Mouse (Mus musculus) forebrain, embryonic 12.5 days (tissue): ENCODE data around the gene Acad8. TPM values are rescaled to one million over a fixed set of nuclear protein-coding genes. Genes with fewer than 3 reads are reported as not detected.
A peak's percentile ranks its signal among the peaks of the same experiment; 100 is the strongest.

Experiments
- ATAC-seq: fragments of 200-750 bp; cut with Nextera tagmentation; 2 replicates; pipeline ENCODE4 v1.8.0; 2017; ENCODE audit warnings: moderate TSS enrichment; ENCODE audit not compliant: low FRiP score
- H3K27ac ChIP-seq: fragments of 300-500 bp; sonication (generic); 2 replicates; pipeline ENCODE4 v1.5.1; 2016; ENCODE audit warnings: mild to moderate bottlenecking
- H3K27me3 ChIP-seq: fragments of 300-500 bp; sonication (generic); 2 replicates; pipeline ENCODE4 v1.6.1; 2016; ENCODE audit warnings: mild to moderate bottlenecking
- H3K36me3 ChIP-seq: fragments of 300-500 bp; sonication (generic); replicated peaks from 2 replicates; pipeline ENCODE4 v1.6.1; 2016; ENCODE audit warnings: mild to moderate bottlenecking
- H3K4me1 ChIP-seq: fragments of 300-500 bp; sonication (generic); 2 replicates; pipeline ENCODE4 v1.6.1; 2016
- H3K4me2 ChIP-seq: fragments of 300-500 bp; sonication (generic); 2 replicates; pipeline ENCODE4 v1.6.1; 2016; ENCODE audit warnings: mild to moderate bottlenecking, moderate library complexity
- H3K4me3 ChIP-seq: fragments of 300-500 bp; sonication (generic); replicated peaks from 2 replicates; pipeline ENCODE4 v1.5.1; 2016; ENCODE audit warnings: mild to moderate bottlenecking
- H3K9ac ChIP-seq: fragments of 300-500 bp; sonication (generic); 2 replicates; pipeline ENCODE4 v1.6.1; 2016; ENCODE audit warnings: mild to moderate bottlenecking
- H3K9me3 ChIP-seq: fragments of 300-500 bp; sonication (generic); 2 replicates; pipeline ENCODE4 v1.6.1; 2016
- WGBS: fragments of 180-500 bp; shearing (Covaris S2); methylation state at CpG from one replicate; pipeline ENCODE4 v1.1.7; 2016; 5-methylcytosine and 5-hydroxymethylcytosine counted together
- polyA plus RNA-seq: library from polyadenylated mRNA; unstranded; fragments of >200 nt; fragmentation: Nextera tagmentation; extraction: Ambion mirVana; gene quantifications from 2 replicates; pipeline ENCODE4 v1.2.1, GENCODE M21; 2016

Acad8 gene
- polyA plus RNA-seq, 1 experiment from 2014 or later = 43.5 TPM

DNA sequence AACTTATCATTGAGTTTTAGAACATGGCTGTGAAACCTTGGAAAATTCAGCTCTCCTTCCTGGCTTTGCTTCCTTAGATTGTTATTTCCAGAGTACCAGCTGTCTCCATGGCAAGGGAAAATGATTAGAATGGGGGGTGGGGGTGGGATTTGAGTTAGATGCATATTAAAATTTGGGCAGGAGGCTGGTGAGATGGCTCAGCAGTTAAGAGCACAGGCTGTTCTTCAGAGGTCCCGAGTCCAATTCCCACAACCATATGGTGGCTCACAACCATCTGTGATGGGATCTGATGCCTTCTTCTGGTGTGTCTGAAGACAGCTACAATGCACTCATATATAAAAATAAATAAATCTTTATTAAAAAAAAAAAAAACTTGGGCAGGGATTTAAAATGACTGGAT is 6.6 kb upstream of the Acad8 start:
- peaks cover 80% of the 10 kb centered on the region for H3K36me3 ChIP-seq
- no peak overlapping the region for H3K4me2 ChIP-seq
- H3K27me3 ChIP-seq = no peaks in the 10 kb centered on the region
- ATAC-seq = no peak
- H3K9ac ChIP-seq = no peak overlapping the region
- peaks cover 6% of the 10 kb centered on the region for H3K4me1 ChIP-seq
- H3K9me3 ChIP-seq = no peaks in the 10 kb centered on the region
- no peak overlapping the region for H3K4me3 ChIP-seq
- 92% methylated on average over 1 of the region's 1 CpGs for WGBS
- no peak overlapping the region for H3K27ac ChIP-seq

DNA sequence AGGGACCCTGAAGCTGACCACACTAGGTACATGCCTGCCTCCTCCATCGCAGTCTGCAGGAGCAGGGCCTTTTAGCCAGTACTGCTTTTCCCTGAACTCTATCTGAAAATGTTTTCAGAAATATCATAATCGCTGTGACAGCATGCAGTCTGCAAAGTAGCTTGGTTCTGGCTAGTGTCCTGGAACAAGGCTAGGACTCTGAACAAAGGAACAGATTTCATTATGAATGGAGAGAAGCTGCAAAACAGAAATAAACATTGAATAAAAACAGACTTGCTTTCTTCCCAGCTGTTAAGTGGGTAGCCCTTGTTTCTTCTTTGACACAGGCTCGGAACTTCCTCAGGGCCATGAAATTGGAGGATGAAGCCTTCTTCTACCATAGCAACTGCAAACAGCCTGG is 5.9 kb upstream of the Acad8 start:
- Histone ChIP-seq H3K4me1 (peaks cover 13% of the 10 kb centered on the region), H3K27me3 (no peaks in the 10 kb centered on the region), H3K9ac (no peak overlapping the region), H3K36me3 (peaks cover 75% of the 10 kb centered on the region), H3K4me2 (no peak overlapping the region), H3K27ac (no peak overlapping the region), H3K4me3 (no peak overlapping the region), H3K9me3 (no peaks in the 10 kb centered on the region)
- ATAC-seq = no peak
- WGBS = 92% methylated on average over 3 of the region's 3 CpGs

DNA sequence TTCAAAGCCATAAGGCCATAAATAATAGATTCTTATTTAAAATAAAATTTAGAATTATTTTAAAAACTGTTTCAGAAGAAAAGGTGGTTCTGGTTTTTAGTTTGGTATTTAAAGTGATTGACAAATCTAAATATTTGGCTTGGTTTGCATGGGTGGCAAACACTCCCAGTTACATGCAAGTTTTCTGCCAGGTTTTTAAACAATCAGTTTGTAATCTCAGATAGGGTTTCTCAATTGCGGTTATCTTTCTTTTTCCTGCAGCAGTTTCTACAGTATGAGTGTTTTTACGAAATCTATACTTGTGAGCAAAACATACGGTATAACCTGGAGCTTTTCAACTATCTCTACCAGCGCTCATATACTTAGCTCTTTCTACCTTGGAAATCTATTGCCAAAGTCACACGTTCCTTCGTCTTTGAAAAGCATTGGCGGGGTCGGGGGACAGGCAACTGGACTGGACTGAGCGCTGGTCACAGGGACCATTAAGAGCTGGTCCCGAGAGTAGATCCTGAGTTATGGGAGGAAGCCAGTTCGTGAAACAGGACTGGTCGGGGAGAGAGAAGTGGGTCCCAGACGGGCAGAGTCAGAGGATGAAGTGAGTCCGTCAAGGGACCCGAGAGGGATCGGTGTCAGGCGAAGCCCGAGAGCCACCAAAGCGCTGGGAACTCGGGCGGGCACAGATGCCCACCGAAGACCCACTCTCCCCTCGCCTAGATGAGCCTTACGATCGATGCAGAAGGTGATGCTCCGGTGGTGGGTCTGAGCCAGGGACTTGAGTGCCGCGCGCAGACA is 501 bp downstream of the Acad8 start:
- no peaks in the 10 kb centered on the region for H3K9me3 ChIP-seq
- peaks cover 12% of the 10 kb centered on the region; the same call in 1 of the 2 replicates for H3K36me3 ChIP-seq
- peak overlapping the region; percentile 83 for H3K4me2 ChIP-seq
- 4% methylated on average over 29 of the region's 29 CpGs for WGBS
- no peaks in the 10 kb centered on the region for H3K27me3 ChIP-seq
- peak overlapping the region; percentile 70 for H3K9ac ChIP-seq
- ATAC-seq = peak; percentile 73
- peaks cover 23% of the 10 kb centered on the region for H3K4me1 ChIP-seq
- H3K4me3 ChIP-seq = peak overlapping the region; percentile 61
- H3K27ac ChIP-seq = peak overlapping the region; percentile 43; the same call in 1 of the 2 replicates

DNA sequence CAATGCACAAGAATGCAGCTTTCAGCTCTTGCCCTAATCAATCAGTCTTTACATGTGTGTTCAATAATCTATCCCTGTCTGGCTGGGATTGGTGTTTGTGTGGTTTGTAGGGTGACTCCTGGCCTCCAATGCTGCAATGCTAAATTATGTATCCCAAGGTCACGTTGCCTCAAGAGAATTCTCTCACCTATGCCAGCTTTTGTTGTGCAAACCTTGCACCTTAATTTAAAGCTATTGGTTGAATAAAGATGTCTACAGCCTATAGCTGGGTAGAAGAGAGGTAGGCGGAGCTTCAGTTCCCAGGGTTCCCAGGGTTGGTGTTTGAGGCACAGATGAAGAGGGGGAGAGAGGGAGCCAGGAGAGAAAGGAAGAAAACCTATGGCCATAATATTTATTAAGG is 1.9 kb downstream of the Acad8 start:
- Histone ChIP-seq H3K27me3 (no peaks in the 10 kb centered on the region), H3K36me3 (no peaks in the 10 kb centered on the region), H3K9ac (no peak overlapping the region), H3K4me1 (peaks cover 23% of the 10 kb centered on the region), H3K27ac (no peak overlapping the region), H3K4me3 (no peak overlapping the region), H3K4me2 (no peak overlapping the region), H3K9me3 (no peaks in the 10 kb centered on the region)
- 93% methylated on average over 2 of the region's 2 CpGs for WGBS
- no peak for ATAC-seq

DNA sequence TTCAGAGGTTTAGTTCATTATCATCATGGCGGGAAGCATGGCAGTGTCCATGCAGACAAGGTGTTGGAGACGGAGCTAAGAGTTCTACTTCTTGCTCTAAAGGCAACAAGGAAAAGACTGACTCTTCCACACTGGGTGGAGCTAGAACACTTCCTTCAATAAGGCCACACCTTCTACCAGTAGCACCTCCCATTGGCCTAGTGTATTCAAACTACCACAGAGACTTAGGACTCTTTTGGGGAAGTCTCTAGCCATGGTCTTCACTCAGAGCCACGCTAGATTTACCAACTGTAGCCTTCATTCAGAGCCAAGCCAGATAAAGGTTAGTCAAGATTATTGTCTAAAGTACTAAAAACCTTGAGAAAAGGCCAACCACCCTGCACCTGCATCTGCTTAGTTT is 2.3 kb downstream of the Acad8 start:
- Histone ChIP-seq H3K27me3 (no peaks in the 10 kb centered on the region), H3K9ac (no peak overlapping the region), H3K4me1 (peaks cover 23% of the 10 kb centered on the region), H3K4me3 (no peak overlapping the region), H3K27ac (no peak overlapping the region), H3K9me3 (no peaks in the 10 kb centered on the region), H3K36me3 (peaks cover 2% of the 10 kb centered on the region), H3K4me2 (no peak overlapping the region)
- 92% methylated on average over 3 of the region's 3 CpGs for WGBS
- ATAC-seq = no peak

DNA sequence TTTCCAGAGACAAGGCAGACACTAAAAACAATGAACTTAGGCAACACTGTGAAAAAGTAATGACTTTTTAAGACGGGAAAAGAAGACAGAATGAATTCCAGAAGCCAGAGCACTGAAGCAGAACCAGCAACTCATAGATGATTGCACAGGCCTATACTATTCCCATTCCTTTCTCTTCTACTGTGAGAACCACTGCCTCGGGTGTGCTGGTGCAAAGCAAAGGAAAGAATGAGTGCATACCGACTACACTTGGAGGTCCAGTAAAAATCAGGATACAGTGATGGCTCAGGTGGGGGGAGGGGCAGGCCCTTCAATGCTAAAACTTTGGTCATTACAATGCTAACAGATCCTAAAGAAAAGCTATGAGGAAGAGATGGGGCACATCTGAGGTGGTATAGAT is 5.5 kb downstream of the Acad8 start:
- Histone ChIP-seq H3K4me2 (no peak overlapping the region), H3K27me3 (no peaks in the 10 kb centered on the region), H3K9me3 (no peaks in the 10 kb centered on the region), H3K36me3 (peaks cover 33% of the 10 kb centered on the region), H3K4me3 (no peak overlapping the region), H3K4me1 (peaks cover 6% of the 10 kb centered on the region), H3K27ac (no peak overlapping the region), H3K9ac (no peak overlapping the region)
- no peak for ATAC-seq
- 88% methylated on average over 3 of the region's 3 CpGs for WGBS

DNA sequence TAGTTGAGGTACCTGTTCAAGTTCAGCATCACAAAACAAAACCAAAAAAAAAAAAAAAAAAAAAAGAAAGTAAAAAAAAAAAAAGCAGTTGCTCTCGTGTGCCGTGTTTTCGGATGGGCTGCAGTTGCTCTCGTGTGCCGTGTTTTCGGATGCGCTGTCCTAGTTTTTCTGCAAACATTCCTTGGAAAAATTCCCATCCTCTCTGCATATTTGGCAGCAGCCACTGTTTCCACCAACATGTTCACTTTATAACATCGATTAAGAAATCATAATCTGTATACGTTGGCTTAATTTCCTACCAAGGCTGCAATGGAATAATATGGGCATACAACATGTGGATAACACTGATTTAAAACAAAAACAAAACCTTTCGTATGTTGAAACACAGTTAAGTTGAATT is 6.2 kb downstream of the Acad8 start:
- Histone ChIP-seq H3K36me3 (peaks cover 39% of the 10 kb centered on the region), H3K9ac (no peak overlapping the region), H3K4me2 (no peak overlapping the region), H3K9me3 (no peaks in the 10 kb centered on the region), H3K27ac (no peak overlapping the region), H3K4me3 (no peak overlapping the region), H3K27me3 (no peaks in the 10 kb centered on the region), H3K4me1 (peaks cover 4% of the 10 kb centered on the region)
- no peak for ATAC-seq
- 91% methylated on average over 10 of the region's 10 CpGs for WGBS

DNA sequence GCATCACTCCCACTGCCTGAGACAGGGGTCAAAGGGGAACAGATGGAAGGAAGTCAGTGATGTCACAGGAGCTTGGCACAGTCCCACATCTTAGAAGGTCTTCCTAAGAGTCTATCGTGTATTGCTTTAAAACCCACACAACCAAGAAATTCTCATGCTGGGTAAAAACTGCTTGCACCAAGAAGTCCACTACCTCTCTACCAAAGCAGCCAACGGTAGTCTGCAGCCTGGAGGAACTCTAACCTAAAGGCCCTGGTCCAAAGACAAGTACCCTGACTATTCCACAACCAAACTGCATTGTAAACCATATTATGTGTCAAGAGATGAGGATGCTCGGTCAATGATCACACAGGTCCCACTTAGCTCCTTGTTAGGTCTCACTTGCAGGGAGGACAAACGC is 9.2 kb downstream of the Acad8 start:
- H3K27ac ChIP-seq = no peak overlapping the region
- ATAC-seq = no peak
- no peaks in the 10 kb centered on the region for H3K9me3 ChIP-seq
- H3K36me3 ChIP-seq = peaks cover 54% of the 10 kb centered on the region
- no peaks in the 10 kb centered on the region for H3K27me3 ChIP-seq
- H3K4me2 ChIP-seq = no peak overlapping the region
- 94% methylated on average over 4 of the region's 4 CpGs for WGBS
- no peak overlapping the region for H3K4me3 ChIP-seq
- no peak overlapping the region for H3K9ac ChIP-seq
- H3K4me1 ChIP-seq = no peaks in the 10 kb centered on the region

DNA sequence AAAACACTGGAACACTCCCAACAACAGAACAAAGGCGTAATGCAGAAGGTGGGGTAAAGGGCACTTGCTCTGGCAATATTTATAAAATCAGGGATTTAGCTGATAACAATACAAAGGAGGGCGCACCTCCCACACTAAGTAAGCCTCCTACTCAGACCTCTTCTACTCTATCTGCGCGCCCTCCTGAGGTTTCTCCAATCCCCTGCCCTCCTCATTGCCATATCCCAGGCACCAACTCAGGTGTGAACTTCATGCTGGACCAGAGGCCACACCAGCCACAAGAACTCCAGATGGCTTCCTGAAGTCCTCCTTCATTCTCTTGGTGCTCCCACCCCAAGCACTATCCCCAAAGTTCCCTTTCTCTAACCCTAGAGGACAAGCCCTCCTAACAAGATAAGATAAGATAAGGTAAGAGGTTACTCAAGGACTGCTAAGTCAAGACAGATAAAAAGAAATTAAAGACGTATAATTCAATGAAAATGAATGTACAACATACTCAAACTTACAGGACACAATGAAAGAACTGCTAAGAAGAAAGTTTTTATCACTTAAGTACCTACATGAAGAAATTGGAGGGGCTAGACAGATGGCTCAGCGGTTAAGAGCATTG is 13.6 kb downstream of the Acad8 start:
- H3K9ac ChIP-seq = no peak overlapping the region
- H3K36me3 ChIP-seq = peaks cover 63% of the 10 kb centered on the region
- WGBS = 98% methylated on average over 6 of the region's 6 CpGs
- H3K27me3 ChIP-seq = no peaks in the 10 kb centered on the region
- no peak overlapping the region for H3K27ac ChIP-seq
- no peaks in the 10 kb centered on the region for H3K9me3 ChIP-seq
- ATAC-seq = no peak
- no peaks in the 10 kb centered on the region for H3K4me1 ChIP-seq
- H3K4me3 ChIP-seq = no peak overlapping the region
- H3K4me2 ChIP-seq = no peak overlapping the region

DNA sequence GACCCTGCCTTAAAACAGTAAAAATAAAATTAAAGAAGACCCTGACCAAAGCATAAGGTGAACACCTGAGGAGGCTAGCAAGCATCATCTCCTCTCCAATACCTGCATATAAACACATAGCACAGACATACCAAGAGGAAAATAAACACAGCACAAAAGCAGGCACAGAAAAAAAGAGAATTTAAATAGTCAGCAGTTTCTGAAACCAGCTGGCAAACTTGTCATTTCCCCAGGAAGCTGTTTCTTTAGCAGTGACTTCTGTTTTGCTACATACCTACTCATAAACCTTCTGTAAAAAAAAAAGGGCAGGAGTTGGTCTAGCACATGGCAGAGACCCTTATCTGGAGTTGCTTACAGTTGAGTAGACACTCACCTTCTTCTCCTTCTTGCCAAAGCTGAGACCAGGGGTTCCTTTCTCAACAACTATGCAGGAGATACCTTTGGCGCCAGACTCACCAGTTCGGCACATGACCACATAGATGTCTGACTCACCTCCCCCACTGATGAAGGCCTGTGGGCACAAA is 14.2 kb downstream of the Acad8 start:
- Histone ChIP-seq H3K4me1 (no peaks in the 10 kb centered on the region), H3K9me3 (no peaks in the 10 kb centered on the region), H3K4me2 (no peak overlapping the region), H3K4me3 (no peak overlapping the region), H3K27ac (no peak overlapping the region), H3K9ac (no peak overlapping the region), H3K36me3 (peaks cover 61% of the 10 kb centered on the region), H3K27me3 (no peaks in the 10 kb centered on the region)
- WGBS = 93% methylated on average over 2 of the region's 2 CpGs
- no peak for ATAC-seq

DNA sequence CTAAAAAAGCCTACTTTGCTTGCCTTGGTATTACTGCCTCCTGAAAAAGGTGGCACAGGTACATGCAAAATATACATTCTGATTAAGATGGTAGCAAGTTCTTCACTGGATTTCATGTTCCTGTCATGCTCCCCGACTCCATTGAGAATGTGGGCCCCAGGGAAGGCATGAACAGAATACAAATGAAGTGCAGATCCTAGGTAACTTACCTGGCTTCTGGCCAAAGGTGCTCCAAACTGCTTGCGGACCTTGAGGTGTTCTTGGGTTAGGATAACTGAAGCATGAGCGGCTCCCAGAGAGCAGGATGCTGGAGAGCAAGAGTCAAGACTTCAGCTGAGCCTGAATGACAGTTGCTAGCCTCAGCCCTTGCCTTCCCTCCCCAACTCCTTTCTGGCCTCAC is 20.6 kb downstream of the Acad8 start:
- Histone ChIP-seq H3K27me3 (no peaks in the 10 kb centered on the region), H3K4me3 (no peak overlapping the region), H3K36me3 (peaks cover 60% of the 10 kb centered on the region), H3K4me1 (no peaks in the 10 kb centered on the region), H3K9ac (no peak overlapping the region), H3K9me3 (no peaks in the 10 kb centered on the region), H3K4me2 (no peak overlapping the region), H3K27ac (no peak overlapping the region)
- 93% methylated on average over 3 of the region's 3 CpGs for WGBS
- no peak for ATAC-seq

DNA sequence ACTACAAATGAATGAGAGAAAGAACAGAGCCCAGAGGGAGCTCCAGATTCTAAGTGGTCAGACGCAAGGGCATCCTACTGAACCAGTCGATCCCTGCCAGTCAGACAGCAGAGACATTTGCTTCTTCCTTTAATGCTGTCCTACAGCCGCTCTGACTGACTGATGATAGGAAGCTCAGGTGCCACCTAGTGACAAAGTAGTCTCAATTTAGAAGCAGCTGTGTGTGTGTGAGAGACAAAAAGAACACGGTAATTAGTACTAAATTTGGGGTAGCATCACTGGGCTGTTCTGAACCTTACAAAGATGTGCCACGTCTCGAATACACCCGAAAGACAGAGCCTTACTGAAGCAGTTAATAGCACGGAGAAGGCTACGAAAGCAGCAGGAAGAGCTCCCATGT is 21.6 kb downstream of the Acad8 start:
- WGBS = 88% methylated on average over 9 of the region's 9 CpGs
- H3K4me1 ChIP-seq = no peaks in the 10 kb centered on the region
- H3K27me3 ChIP-seq = no peaks in the 10 kb centered on the region
- ATAC-seq = no peak
- H3K9ac ChIP-seq = no peak overlapping the region
- peaks cover 58% of the 10 kb centered on the region for H3K36me3 ChIP-seq
- no peak overlapping the region for H3K27ac ChIP-seq
- H3K4me2 ChIP-seq = no peak overlapping the region
- no peak overlapping the region for H3K4me3 ChIP-seq
- H3K9me3 ChIP-seq = no peaks in the 10 kb centered on the region

DNA sequence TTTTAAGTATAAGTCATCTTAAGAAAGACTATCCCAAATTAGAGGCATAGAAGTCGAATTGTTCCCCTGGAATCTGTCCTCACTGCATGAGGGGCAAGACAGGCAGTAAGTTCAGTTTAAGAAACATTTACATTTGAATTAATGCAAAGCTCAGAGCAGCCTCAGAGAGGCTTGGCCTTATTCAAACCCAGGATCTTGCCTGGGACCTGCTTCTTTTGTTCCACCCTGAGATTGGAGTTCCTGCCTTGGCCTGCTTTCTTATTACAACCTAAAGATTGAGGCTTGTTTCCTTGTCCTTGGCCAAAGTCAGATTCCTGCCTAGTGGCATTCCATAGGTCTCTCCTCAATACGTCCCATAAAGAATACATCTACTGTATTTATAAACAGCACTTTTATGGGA is 51.6 kb downstream of the Acad8 start:
- ATAC-seq = no peak
- Histone ChIP-seq H3K4me3 (no peak overlapping the region), H3K4me1 (no peaks in the 10 kb centered on the region), H3K4me2 (no peak overlapping the region), H3K9ac (no peak overlapping the region), H3K27ac (no peak overlapping the region), H3K27me3 (no peaks in the 10 kb centered on the region), H3K9me3 (peaks cover 8% of the 10 kb centered on the region; the same call in 1 of the 2 replicates), H3K36me3 (no peaks in the 10 kb centered on the region)
- 51% methylated on average over 2 of the region's 2 CpGs for WGBS
